In the genomic region with DNA sequence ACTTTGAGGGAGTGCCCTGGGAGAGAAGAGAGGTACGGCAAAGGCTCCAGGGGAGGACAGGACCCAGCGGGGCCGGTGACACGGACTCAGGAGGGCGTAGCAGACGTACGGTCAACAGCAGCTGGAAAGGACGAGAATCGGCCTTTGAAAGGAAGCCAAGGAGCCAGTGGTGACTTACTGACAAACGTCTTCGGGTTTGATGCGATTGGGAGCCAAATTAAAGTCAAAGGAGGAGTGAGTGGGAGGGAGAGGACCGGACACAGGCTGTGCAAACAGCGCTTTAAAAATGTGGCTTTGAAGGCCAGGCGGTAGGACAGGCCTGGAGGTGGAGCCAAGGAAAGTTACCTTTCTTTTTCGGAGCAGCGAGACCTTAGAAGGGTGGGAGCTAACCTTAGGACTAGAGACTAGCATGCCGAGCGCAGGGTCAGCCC, we compare ENCODE assay signal across 8 mouse cellular contexts.
A peak's percentile ranks its signal among the peaks of the same experiment; 100 is the strongest.
DNase-seq lines count a peak whose midpoint lies in the region; ATAC-seq and TF ChIP-seq lines count a peak whose summit lies in the region.

No protein-coding gene starts in this region.

- ATAC-seq in midbrain, embryonic 11.5 days (ENCODE audit: low FRiP score): no peak
- no peak for ATAC-seq in midbrain, postnatal 0 days (ENCODE audit: low FRiP score)
- ATAC-seq in heart, embryonic 11.5 days (replicated peaks; ENCODE audit: insufficient number of reproducible peaks, low FRiP score, low TSS enrichment): peak; percentile 12; the same call in 1 of the 2 replicates
- no peak for ATAC-seq in forebrain, postnatal 0 days

- DNase-seq in midbrain, embryonic 11.5 days (ENCODE audit: low spot score, missing footprints): peak; percentile 89
- no peak for DNase-seq in midbrain, postnatal 0 days (ENCODE audit: low spot score)
- DNase-seq in liver (peak; percentile 20), adipocyte (ENCODE audit: low spot score) (no peak)
- DNase-seq in testis, postnatal 10 days (ENCODE audit: low spot score): peak; percentile 68
- no peak for DNase-seq in forebrain, postnatal 0 days
- DNase-seq in Muller cell, postnatal 12 days (ENCODE audit: inconsistent ontology term): no peak

- no peaks in the 10 kb centered on the region for H3K9me3 ChIP-seq in midbrain, embryonic 11.5 days (ENCODE audit: control insufficient read depth, low read length)
- H3K9me3 ChIP-seq in midbrain, postnatal 0 days (ENCODE audit: low read length): no peaks in the 10 kb centered on the region
- H3K9me3 ChIP-seq in heart, embryonic 11.5 days (replicated peaks; ENCODE audit: control insufficient read depth, low read length): no peaks in the 10 kb centered on the region
- H3K9me3 ChIP-seq in forebrain, postnatal 0 days (ENCODE audit: low read length): no peaks in the 10 kb centered on the region

- no peak overlapping the region for H3K27ac ChIP-seq in midbrain, embryonic 11.5 days (ENCODE audit: low read depth, low read length)
- H3K27ac ChIP-seq in midbrain, postnatal 0 days (ENCODE audit: low read depth, low read length): no peak overlapping the region
- peak overlapping the region; percentile 7; the same call in 1 of the 2 replicates for H3K27ac ChIP-seq in heart, embryonic 11.5 days (ENCODE audit: low read depth, low read length)
- H3K27ac ChIP-seq in forebrain, postnatal 0 days (ENCODE audit: low read depth, low read length): no peak overlapping the region

- H3K36me3 ChIP-seq in midbrain, embryonic 11.5 days (ENCODE audit: control insufficient read depth, insufficient read depth, low read length): no peaks in the 10 kb centered on the region
- no peaks in the 10 kb centered on the region for H3K36me3 ChIP-seq in midbrain, postnatal 0 days (ENCODE audit: insufficient read depth, low read length)
- H3K36me3 ChIP-seq in heart, embryonic 11.5 days (ENCODE audit: control insufficient read depth, insufficient read depth, low read length): no peaks in the 10 kb centered on the region
- no peaks in the 10 kb centered on the region for H3K36me3 ChIP-seq in forebrain, postnatal 0 days (ENCODE audit: insufficient read depth)

- WGBS in midbrain, embryonic 11.5 days: 8% methylated on average over 19 of the region's 19 CpGs
- 30% methylated on average over 19 of the region's 19 CpGs for WGBS in midbrain, postnatal 0 days
- 10% methylated on average over 19 of the region's 19 CpGs for WGBS in heart, embryonic 11.5 days (ENCODE audit: insufficient replicate concordance)
- WGBS in forebrain, postnatal 0 days: 28% methylated on average over 19 of the region's 19 CpGs

- H3K4me2 ChIP-seq in midbrain, embryonic 11.5 days: peak overlapping the region; percentile 26; the same call in 1 of the 2 replicates
- H3K4me2 ChIP-seq in midbrain, postnatal 0 days (ENCODE audit: low read depth, low read length, poor library complexity, severe bottlenecking): no peak overlapping the region
- H3K4me2 ChIP-seq in heart, embryonic 11.5 days: peak overlapping the region; percentile 57
- H3K4me2 ChIP-seq in forebrain, postnatal 0 days (ENCODE audit: low read depth): no peak overlapping the region

- no peak overlapping the region for H3K4me3 ChIP-seq in midbrain, embryonic 11.5 days (ENCODE audit: low read depth, low read length)
- no peak overlapping the region for H3K4me3 ChIP-seq in midbrain, postnatal 0 days (ENCODE audit: low read depth, low read length)
- H3K4me3 ChIP-seq in heart, embryonic 11.5 days (ENCODE audit: low read depth, low read length): peak overlapping the region; percentile 40
- no peak overlapping the region for H3K4me3 ChIP-seq in forebrain, postnatal 0 days (ENCODE audit: low read depth, low read length)

- H3K9ac ChIP-seq in midbrain, embryonic 11.5 days (ENCODE audit: low read length): 0 out of 2 replicates have a peak overlapping the region, but pooled peaks have one; percentile 24
- H3K9ac ChIP-seq in midbrain, postnatal 0 days (replicated peaks; ENCODE audit: low read length, poor library complexity, severe bottlenecking): no peak overlapping the region
- peak overlapping the region; percentile 69 for H3K9ac ChIP-seq in heart, embryonic 11.5 days (ENCODE audit: low read depth, low read length)
- H3K9ac ChIP-seq in forebrain, postnatal 0 days: no peak overlapping the region

- TF ChIP-seq CTCF in midbrain, postnatal 0 days (IDR thresholded peaks at IDR 0.05): no peak
- no peak for TF ChIP-seq CTCF in forebrain, postnatal 0 days (IDR thresholded peaks at IDR 0.05; ENCODE audit: low read depth)

- H3K27me3 ChIP-seq in midbrain, embryonic 11.5 days (ENCODE audit: control insufficient read depth, insufficient read depth, low read length): no peaks in the 10 kb centered on the region
- no peaks in the 10 kb centered on the region for H3K27me3 ChIP-seq in midbrain, postnatal 0 days (ENCODE audit: insufficient read depth, low read length)
- no peaks in the 10 kb centered on the region for H3K27me3 ChIP-seq in heart, embryonic 11.5 days (ENCODE audit: control insufficient read depth, insufficient read depth, low read length)
- no peaks in the 10 kb centered on the region for H3K27me3 ChIP-seq in forebrain, postnatal 0 days (ENCODE audit: insufficient read depth, low read length)

- H3K4me1 ChIP-seq in midbrain, embryonic 11.5 days (ENCODE audit: control insufficient read depth, insufficient read depth, low read length): peaks cover 11% of the 10 kb centered on the region
- peaks cover 2% of the 10 kb centered on the region; the same call in 1 of the 2 replicates for H3K4me1 ChIP-seq in midbrain, postnatal 0 days (ENCODE audit: insufficient read depth, low read length)
- peaks cover 23% of the 10 kb centered on the region for H3K4me1 ChIP-seq in heart, embryonic 11.5 days (ENCODE audit: control insufficient read depth, insufficient read depth, low read length)
- 0 out of 2 replicates have a peak, but pooled peaks cover 4% of the 10 kb centered on the region for H3K4me1 ChIP-seq in forebrain, postnatal 0 days (ENCODE audit: insufficient read depth)

Comparison
In these comparisons a context has a peak if more than half of its experiments do, and no peak if none do; other contexts are left out.
1. DNase-seq: peak in midbrain, embryonic 11.5 days (single experiment), liver (single experiment) and testis, postnatal 10 days (single experiment); none in midbrain, postnatal 0 days (single experiment), forebrain, postnatal 0 days (single experiment), adipocyte (single experiment) and Muller cell, postnatal 12 days (single experiment).
2. H3K4me2 ChIP-seq: peak in midbrain, embryonic 11.5 days (single experiment) and heart, embryonic 11.5 days (single experiment); none in midbrain, postnatal 0 days (single experiment) and forebrain, postnatal 0 days (single experiment).
3. H3K9ac ChIP-seq: peak in midbrain, embryonic 11.5 days (single experiment) and heart, embryonic 11.5 days (single experiment); none in midbrain, postnatal 0 days (single experiment) and forebrain, postnatal 0 days (single experiment).